Mouse (Mus musculus) bone marrow, adult 2 months (tissue): Measurements from ENCODE around the gene Pmpcb. TPM values are rescaled to one million over a fixed set of nuclear protein-coding genes. Genes with fewer than 3 reads are reported as not detected.

Experiments
- H3K27ac ChIP-seq: fragments of 200-500 bp; 2 replicates; pipeline ENCODE4 v1.5.1; 2012; ENCODE audit warnings: low read depth, mild to moderate bottlenecking, control low read depth, inconsistent platforms, low read length; ENCODE audit not compliant: control insufficient read depth, poor library complexity, insufficient read depth
- H3K4me1 ChIP-seq: fragments of 200-500 bp; 2 replicates; pipeline ENCODE4 v1.6.1; 2011; ENCODE audit warnings: low read length; ENCODE audit not compliant: control insufficient read depth, insufficient read depth
- H3K4me3 ChIP-seq: fragments of 200-500 bp; replicated peaks from 2 replicates; pipeline ENCODE3; 2011; ENCODE audit warnings: mild to moderate bottlenecking, low read depth, low read length, control low read depth; ENCODE audit not compliant: control insufficient read depth
- CTCF ChIP-seq: fragments of 200-500 bp; IDR thresholded peaks from 2 replicates; pipeline ENCODE4 v1.5.1; 2011; ENCODE audit warnings: low read length, control low read depth; ENCODE audit not compliant: control insufficient read depth, insufficient read depth
- POLR2A ChIP-seq: fragments of 200-500 bp; IDR thresholded peaks from 2 replicates; pipeline ENCODE4 v1.6.1; 2011; ENCODE audit warnings: low read depth, mild to moderate bottlenecking, control low read depth, low read length, borderline replicate concordance; ENCODE audit not compliant: control insufficient read depth
- WGBS: fragments of 180-500 bp; shearing (Covaris S2); methylation state at CpG from one replicate; pipeline ENCODE4 v1.1.7; 2018; 5-methylcytosine and 5-hydroxymethylcytosine counted together
- polyA plus RNA-seq: library from polyadenylated mRNA; stranded (reverse); fragments of >200 nt; gene quantifications from 2 replicates; pipeline ENCODE4 v1.2.4, GENCODE M21; 2011; ENCODE audit warnings: low replicate concordance; ENCODE audit not compliant: missing spikeins, insufficient read depth, insufficient read length

The Pmpcb gene
- polyA plus RNA-seq, 1 experiment = 59.8 TPM

DNA sequence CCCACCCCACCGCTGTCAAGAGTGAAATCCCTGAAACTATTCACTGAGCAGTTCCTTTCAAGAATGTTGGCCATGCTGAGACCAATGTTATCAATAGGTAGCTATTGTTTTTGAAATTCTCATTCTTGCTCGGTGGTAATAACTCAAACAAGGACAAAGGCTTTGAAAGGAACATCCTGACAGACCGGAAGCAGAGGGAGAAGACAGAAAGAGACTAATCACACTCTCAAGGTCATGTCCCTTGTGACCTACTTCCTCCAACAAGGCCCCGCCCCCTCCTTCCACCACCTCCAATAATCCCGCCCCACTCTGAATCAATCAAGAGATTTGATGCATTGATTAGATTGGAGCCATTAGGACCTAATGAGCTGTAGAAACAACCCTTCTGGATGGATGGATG, 18.4 kb upstream of the Pmpcb start:
- 76% methylated on average over 5 of the region's 5 CpGs for WGBS
- TF ChIP-seq POLR2A = no peak
- TF ChIP-seq CTCF = no peak
- Histone ChIP-seq H3K27ac (no peak overlapping the region), H3K4me1 (no peaks in the 10 kb centered on the region), H3K4me3 (no peak overlapping the region)

- Histone ChIP-seq H3K4me1 (no peaks in the 10 kb centered on the region), H3K27ac (no peak overlapping the region), H3K4me3 (no peak overlapping the region)
- TF ChIP-seq CTCF = no peak
- no peak for TF ChIP-seq POLR2A
- 87% methylated on average over 2 of the region's 2 CpGs for WGBS
These were observed 17.7 kb upstream of the Pmpcb start for GRCm38 (mm10) chr5:21719209-21719608.

GRCm38 (mm10) chr5:21724427-21724826, 12.5 kb upstream of the Pmpcb start:
- Histone ChIP-seq H3K4me3 (no peak overlapping the region), H3K27ac (no peak overlapping the region), H3K4me1 (no peaks in the 10 kb centered on the region)
- 84% methylated on average over 1 of the region's 1 CpGs for WGBS
- TF ChIP-seq POLR2A (no peak), CTCF (no peak)

- H3K4me3 ChIP-seq = no peak overlapping the region
- 82% methylated on average over 7 of the region's 7 CpGs for WGBS
- H3K4me1 ChIP-seq = no peaks in the 10 kb centered on the region
- TF ChIP-seq CTCF (no peak), POLR2A (no peak)
- no peak overlapping the region for H3K27ac ChIP-seq
These were observed 12.1 kb upstream of the Pmpcb start for GRCm38 (mm10) chr5:21724872-21725271.

GRCm38 (mm10) chr5:21729107-21729506, 7.8 kb upstream of the Pmpcb start:
- Histone ChIP-seq H3K27ac (no peak overlapping the region), H3K4me1 (no peaks in the 10 kb centered on the region), H3K4me3 (no peak overlapping the region)
- WGBS = 76% methylated on average over 5 of the region's 5 CpGs
- TF ChIP-seq CTCF = no peak
- no peak for TF ChIP-seq POLR2A

DNA sequence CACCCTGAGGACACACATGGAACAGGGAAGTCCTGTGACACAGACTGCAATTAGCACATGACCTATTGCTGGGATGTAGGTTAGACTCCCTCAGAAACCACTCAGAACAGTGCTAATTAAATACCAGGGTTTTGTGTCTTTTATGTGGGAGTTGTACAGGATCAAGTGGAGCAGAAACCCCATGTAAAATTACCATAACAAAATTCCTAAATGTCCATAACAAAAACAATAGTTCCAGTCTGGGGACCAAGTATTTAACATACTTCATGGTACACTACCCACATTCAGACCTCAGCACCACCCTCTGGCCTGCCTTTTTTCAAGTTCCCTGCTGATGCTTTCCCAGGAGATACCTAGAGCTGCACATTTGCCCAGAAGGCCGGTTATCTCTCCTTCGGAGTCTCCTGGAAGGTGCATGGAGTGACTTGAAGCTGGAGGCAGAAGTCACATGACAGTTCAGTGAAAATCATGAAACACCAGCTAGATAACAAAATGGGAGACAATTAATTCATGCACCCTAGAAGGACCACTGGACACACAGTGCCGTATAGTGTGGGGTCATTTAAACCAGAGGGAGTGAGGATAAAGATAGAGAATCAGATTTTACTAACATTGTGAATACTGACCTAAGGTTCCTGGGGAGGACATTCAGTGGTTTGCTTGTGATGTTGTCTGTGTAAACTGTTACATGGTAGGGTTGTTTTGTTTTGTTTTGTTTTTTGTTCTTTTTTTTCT, 4.6 kb upstream of the Pmpcb start:
- Histone ChIP-seq H3K4me3 (no peak overlapping the region), H3K27ac (no peak overlapping the region), H3K4me1 (no peaks in the 10 kb centered on the region)
- 85% methylated on average over 3 of the region's 3 CpGs for WGBS
- TF ChIP-seq POLR2A = no peak
- no peak for TF ChIP-seq CTCF

GRCm38 (mm10) chr5:21732930-21733329, 4.0 kb upstream of the Pmpcb start:
- H3K27ac ChIP-seq = no peak overlapping the region
- TF ChIP-seq POLR2A (no peak), CTCF (no peak)
- H3K4me3 ChIP-seq = no peak overlapping the region
- WGBS = 74% methylated on average over 8 of the region's 8 CpGs
- peaks cover 4% of the 10 kb centered on the region; the same call in 1 of the 2 replicates for H3K4me1 ChIP-seq

- WGBS = 65% methylated on average over 20 of the region's 20 CpGs
- H3K4me1 ChIP-seq = peaks cover 4% of the 10 kb centered on the region; the same call in 1 of the 2 replicates
- H3K4me3 ChIP-seq = peak overlapping the region; percentile 78
- no peak overlapping the region for H3K27ac ChIP-seq
- TF ChIP-seq POLR2A = no peak
- TF ChIP-seq CTCF = no peak
These were observed 1.8 kb upstream of the Pmpcb start for GRCm38 (mm10) chr5:21735100-21735499.

DNA sequence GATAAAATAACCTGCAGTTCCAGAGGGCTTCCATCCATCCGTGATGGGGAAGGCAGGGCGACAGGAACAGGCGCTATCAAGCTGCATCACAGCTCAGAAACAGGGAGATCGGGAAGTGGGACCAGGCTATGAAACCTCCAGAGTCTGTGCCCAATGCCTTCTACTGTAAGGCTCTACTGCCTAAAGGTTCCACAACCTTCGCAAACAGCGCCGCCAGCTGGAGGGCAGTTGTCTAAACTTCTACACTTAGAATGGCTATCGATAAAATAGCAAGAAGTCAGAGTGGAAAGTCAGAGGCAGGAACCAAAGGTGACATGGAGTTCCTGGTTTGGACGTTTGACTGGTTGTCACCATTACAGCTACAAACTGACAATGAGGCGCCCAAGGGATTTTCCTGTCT, 1.4 kb upstream of the Pmpcb start:
- 16% methylated on average over 10 of the region's 10 CpGs for WGBS
- peak overlapping the region; percentile 78 for H3K4me3 ChIP-seq
- TF ChIP-seq POLR2A (no peak), CTCF (peak; percentile 70)
- H3K4me1 ChIP-seq = peaks cover 4% of the 10 kb centered on the region; the same call in 1 of the 2 replicates
- no peak overlapping the region for H3K27ac ChIP-seq
